Mouse (Mus musculus) embryo, embryonic 11.5 days (tissue): ENCODE measurements around the gene Kirrel3.

Experiments used
- DNase-seq: peaks from one replicate; pipeline ENCODE4 v3.0.0-alpha.2; 2012; ENCODE audit warnings: low read depth, low spot score

Gene Kirrel3

GRCm38 (mm10) chr9:34688358-34688757 is 202.7 kb downstream of the Kirrel3 start:
- DNase-seq = no peak

- no peak for DNase-seq
Observed at GRCm38 (mm10) chr9:34689375-34689774, 203.7 kb downstream of the Kirrel3 start.

DNA sequence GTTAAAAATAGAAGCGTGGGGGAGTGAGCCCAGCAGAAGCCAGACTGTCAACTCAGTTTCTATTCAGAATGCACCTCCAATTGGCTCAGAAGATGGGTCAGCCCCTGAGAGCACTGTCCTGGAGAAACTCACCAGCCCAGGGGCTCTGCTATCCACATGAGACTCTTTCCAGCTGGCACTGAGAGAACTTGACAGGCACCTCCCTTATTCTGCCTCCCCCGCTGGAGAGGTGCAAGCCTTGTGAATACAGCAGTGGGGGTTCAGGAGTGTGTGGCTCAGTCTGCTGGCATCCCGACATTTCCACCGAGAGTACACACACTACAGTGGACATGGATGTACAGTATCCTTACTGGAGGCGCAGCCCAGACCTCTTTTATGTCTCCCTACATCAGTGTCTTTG is 210.0 kb downstream of the Kirrel3 start:
- no peak for DNase-seq

DNA sequence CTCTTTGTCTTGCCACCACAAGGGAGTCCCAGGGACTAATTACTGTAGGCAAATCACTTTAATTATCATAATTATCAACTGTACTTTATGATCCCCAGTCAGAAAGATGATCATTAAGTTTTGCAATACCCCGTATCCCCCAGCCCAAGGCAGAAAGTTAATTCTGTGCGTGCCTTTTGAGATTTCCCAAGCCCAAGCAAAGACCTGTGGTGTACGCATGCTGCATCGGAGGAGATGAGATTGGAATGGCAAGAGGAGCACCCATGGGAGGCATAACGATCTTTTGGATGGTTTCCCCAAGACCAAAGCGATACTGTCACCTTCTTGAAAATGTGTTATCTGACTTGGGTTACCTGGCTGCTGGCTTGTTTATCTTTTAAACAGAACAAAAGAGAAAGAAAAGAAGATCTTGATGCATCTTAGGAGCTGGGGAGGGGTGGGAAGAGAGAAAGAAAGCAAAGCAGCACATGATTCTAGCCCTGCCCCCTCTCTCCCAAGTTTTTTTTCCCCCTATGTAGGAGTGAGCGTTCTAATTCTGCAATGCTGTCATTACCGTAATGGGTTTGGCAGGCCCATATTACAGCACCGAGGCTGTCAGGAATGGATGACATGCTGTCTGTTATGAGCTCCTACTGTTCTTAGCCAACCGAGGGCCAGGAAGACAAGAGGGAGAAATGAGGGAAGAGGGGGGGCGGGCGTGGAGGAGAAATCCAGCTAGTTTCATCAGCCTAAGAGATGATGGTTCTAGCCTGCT is 218.0 kb downstream of the Kirrel3 start:
- no peak for DNase-seq

- DNase-seq = no peak
Observed at GRCm38 (mm10) chr9:34704357-34704756, 218.7 kb downstream of the Kirrel3 start.

- DNase-seq = no peak
Observed at GRCm38 (mm10) chr9:34706350-34706873, 220.7 kb downstream of the Kirrel3 start.

GRCm38 (mm10) chr9:34708691-34709090 is 223.0 kb downstream of the Kirrel3 start:
- DNase-seq = no peak

GRCm38 (mm10) chr9:34711996-34712395 is 226.3 kb downstream of the Kirrel3 start:
- DNase-seq = no peak

- no peak for DNase-seq
Observed at GRCm38 (mm10) chr9:34712996-34713395, 227.3 kb downstream of the Kirrel3 start.

DNA sequence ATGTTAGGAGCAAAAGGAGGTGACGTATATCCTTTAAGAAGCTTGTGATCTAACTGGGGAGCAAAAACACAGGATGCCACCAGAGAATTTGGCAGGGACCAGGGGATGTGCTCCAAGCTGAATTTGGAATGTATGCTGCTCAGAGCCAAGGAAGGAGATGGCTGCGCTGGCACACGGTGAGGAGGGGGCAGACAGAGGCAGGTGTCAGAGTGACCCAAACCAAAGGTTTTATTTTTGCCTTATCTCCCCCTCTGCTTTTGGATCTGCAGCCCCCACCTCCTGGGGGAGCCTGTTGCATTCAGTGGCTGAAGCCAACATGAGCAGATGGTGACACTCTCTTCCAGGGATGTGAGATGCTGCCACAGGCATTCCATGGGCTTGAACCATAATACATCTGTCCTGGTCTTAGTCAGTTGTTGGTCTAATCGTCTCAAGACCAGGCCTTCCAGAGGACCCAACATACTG is 227.8 kb downstream of the Kirrel3 start:
- DNase-seq = no peak

GRCm38 (mm10) chr9:34714996-34715619 is 229.4 kb downstream of the Kirrel3 start:
- DNase-seq = no peak

GRCm38 (mm10) chr9:34716476-34716875 is 230.8 kb downstream of the Kirrel3 start:
- no peak for DNase-seq

DNA sequence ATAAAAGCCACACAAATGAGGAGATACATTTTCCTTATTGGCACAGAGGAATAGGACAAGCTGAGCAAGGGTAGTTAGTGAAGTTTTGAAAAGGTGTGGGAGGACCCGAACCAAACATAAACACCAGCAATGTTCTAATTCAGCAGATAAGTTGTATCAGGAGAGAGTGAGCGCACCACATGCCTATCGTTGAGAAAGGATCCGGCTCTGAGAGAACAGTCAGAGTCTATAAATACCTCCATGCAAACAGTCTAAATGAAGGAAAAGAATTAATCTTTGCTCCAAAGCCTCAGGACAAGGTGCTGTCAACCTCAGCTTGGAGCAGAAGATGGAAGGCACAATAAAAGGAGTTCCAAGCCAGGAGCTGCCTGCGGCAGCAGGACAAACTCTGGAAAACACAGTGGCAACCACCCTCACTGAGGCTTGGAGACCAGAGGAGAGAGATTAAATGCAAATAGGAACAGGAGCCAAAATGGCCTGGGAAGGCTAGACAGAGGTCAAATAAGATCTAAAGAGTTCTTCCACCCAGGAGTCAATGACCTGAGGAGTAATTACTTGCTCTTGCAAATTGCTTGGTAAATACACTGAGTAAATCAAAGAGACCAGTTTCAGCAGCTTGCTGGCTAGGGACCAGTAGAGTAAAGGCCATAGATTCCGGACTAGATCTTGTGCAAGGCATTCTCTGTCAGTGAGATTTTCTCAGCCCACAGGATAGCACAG is 235.9 kb downstream of the Kirrel3 start:
- no peak for DNase-seq

DNA sequence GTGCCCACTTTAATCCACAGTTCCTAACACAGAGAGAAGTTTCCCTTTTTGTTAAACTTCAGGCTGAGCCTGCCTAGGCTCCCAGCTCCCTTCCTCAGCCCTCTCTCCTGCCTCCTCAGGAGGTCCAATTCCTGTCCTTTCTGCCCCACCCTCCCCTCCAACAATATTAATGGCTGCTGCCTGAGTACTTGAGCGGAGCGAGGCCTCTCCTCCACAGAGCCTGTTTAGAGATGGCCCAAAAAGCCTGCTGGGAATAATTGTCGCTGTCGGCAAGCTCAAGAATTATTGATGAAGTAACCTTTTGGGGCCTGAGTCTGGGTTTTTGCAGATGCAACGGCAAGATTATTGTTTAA is 236.5 kb downstream of the Kirrel3 start:
- no peak for DNase-seq

GRCm38 (mm10) chr9:34732507-34732906 is 246.8 kb downstream of the Kirrel3 start:
- DNase-seq = no peak

- DNase-seq = no peak
Observed at GRCm38 (mm10) chr9:34733579-34733978, 247.9 kb downstream of the Kirrel3 start.

DNA sequence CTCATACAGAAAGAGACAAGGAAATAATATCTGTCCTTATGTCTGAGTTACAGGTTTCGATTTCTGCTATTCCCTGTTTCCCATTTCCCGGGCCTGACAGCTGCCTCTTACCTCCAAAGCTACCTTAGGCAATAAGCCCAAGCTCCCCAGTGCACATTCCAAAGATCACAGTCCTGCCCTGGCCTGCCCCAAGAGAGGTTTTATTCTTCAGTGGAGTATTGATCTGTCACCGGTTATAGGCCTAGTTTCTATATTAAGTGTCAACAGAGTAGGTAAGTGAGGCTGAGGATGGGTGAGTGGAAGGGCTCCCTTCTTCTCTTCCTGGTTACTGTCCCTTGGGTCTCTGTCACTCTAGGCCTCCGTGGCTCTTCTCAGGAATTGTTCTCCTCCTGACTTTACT is 249.3 kb downstream of the Kirrel3 start:
- no peak for DNase-seq

- DNase-seq = no peak
Observed at GRCm38 (mm10) chr9:34739431-34739830, 253.7 kb downstream of the Kirrel3 start.

DNA sequence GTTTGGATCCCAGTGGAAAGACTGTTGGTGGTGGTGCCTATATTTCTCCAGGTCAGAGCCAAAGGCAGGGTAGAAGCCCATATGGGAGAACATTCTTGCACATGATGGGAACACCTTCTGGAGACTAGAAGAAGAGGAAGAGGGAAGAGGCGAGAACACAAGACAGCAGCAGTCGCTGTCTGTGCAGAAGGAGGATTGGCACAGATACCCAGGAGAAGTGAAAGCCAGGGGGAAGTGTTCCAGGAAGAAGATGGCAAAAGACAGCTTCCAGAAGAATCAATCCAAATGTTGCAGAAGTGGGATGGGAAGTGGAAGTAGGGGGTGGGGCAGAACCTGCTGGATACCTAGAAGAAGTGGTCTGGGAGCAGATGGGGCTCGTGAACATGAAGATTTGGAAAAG is 255.1 kb downstream of the Kirrel3 start:
- DNase-seq = no peak

- DNase-seq = no peak
Observed at GRCm38 (mm10) chr9:34748003-34748402, 262.3 kb downstream of the Kirrel3 start.

DNA sequence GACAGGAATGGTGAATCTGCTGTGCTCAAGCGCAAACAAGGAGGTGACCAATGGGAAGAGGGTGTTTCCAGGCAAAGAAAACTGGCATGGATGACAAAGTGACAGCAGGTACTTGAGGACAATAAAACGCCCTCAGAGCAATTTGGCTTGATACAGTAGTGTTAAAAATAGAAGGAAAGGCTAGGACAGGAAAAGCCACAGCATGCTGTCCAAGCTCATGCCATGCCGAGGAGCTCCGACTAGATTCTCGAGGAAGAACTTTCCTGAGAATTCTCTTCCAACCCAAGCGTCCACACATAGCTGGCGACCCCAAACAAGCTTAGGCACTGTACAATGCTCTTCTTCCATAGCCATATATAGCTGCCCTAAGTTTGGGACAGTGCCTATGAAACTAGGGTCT is 263.5 kb downstream of the Kirrel3 start:
- DNase-seq = no peak

GRCm38 (mm10) chr9:34749877-34750276 is 264.2 kb downstream of the Kirrel3 start:
- no peak for DNase-seq
